Mouse (Mus musculus) cerebellum, postnatal 36 days (tissue): ENCODE measurements around the gene Hspa2.
A peak's percentile ranks its signal among the peaks of the same experiment; 100 is the strongest.

Source experiments
- DNase-seq, 2 experiments: peaks; one replicate each; pipeline ENCODE4 v3.0.0; 2021 to 2022; ENCODE audit warnings: mixed read lengths in 2 of 2

Hspa2 gene

GRCm38 (mm10) chr12:76403886-76404537, at the start of gene Hspa2:
Gene Hspa2, plus strand, starts transcription at chr12:76404176.
- DNase-seq = peak; percentile 99 to 100

- DNase-seq = no peak
Observed at GRCm38 (mm10) chr12:76360868-76361267, 43.1 kb upstream of the Hspa2 start.

GRCm38 (mm10) chr12:76361405-76362302, 42.3 kb upstream of the Hspa2 start:
- DNase-seq = no peak

GRCm38 (mm10) chr12:76362303-76362676, 41.7 kb upstream of the Hspa2 start:
- DNase-seq = no peak

GRCm38 (mm10) chr12:76366276-76366675, 37.7 kb upstream of the Hspa2 start:
- DNase-seq = no peak

- peak; percentile 26 to 38 for DNase-seq
Observed at GRCm38 (mm10) chr12:76367096-76367995, 36.6 kb upstream of the Hspa2 start.

GRCm38 (mm10) chr12:76368201-76368789, 35.7 kb upstream of the Hspa2 start:
- peak in 1 of 2 experiments; percentile 12 for DNase-seq

GRCm38 (mm10) chr12:76368790-76369205, 35.2 kb upstream of the Hspa2 start:
- peak in 1 of 2 experiments; percentile 70 for DNase-seq

- DNase-seq = peak; percentile 87 to 93
Observed at GRCm38 (mm10) chr12:76369206-76369977, 34.6 kb upstream of the Hspa2 start, which contains the start of gene Zbtb25. Gene Zbtb25, minus strand, starts transcription at chr12:76369602.

- DNase-seq = peak; percentile 70 to 71
Observed at GRCm38 (mm10) chr12:76369978-76370830, 33.8 kb upstream of the Hspa2 start, which contains the start of gene Zbtb1. Gene Zbtb1, plus strand, starts transcription at chr12:76370266.

- DNase-seq = peak; percentile 55 to 66
Observed at GRCm38 (mm10) chr12:76370831-76371571, 33.0 kb upstream of the Hspa2 start.

- DNase-seq = no peak
Observed at GRCm38 (mm10) chr12:76372046-76372445, 31.9 kb upstream of the Hspa2 start.

GRCm38 (mm10) chr12:76372881-76373818, 30.8 kb upstream of the Hspa2 start:
- DNase-seq = no peak

GRCm38 (mm10) chr12:76373991-76374390, 30.0 kb upstream of the Hspa2 start:
- DNase-seq = no peak

- no peak for DNase-seq
Observed at GRCm38 (mm10) chr12:76374911-76375310, 29.1 kb upstream of the Hspa2 start.

- DNase-seq = no peak
Observed at GRCm38 (mm10) chr12:76375506-76375905, 28.5 kb upstream of the Hspa2 start.

- DNase-seq = peak in 1 of 2 experiments; percentile 24
Observed at GRCm38 (mm10) chr12:76376649-76377048, 27.3 kb upstream of the Hspa2 start.

- no peak for DNase-seq
Observed at GRCm38 (mm10) chr12:76377059-76377458, 26.9 kb upstream of the Hspa2 start.
